Mouse (Mus musculus) brown adipose tissue, adult 24 weeks (tissue): ENCODE measurements around the gene Slc17a4. TPM values are rescaled to one million over a fixed set of nuclear protein-coding genes. Genes with fewer than 3 reads are reported as not detected.

ENCODE experiments used
- H3K27ac ChIP-seq: fragments of 200-500 bp; replicated peaks from 2 replicates; pipeline ENCODE4 v1.5.1; 2012; ENCODE audit warnings: low read depth, mild to moderate bottlenecking, low read length
- H3K4me1 ChIP-seq: fragments of 200-500 bp; 2 replicates; pipeline ENCODE4 v1.6.1; 2012; ENCODE audit warnings: low read length, mixed read lengths; ENCODE audit not compliant: control insufficient read depth, insufficient read depth, insufficient read length
- H3K4me3 ChIP-seq: fragments of 200-500 bp; 2 replicates; pipeline ENCODE4 v1.5.1; 2012; ENCODE audit warnings: low read depth, mild to moderate bottlenecking, low read length, moderate library complexity; ENCODE audit not compliant: insufficient read depth
- polyA plus RNA-seq: library from polyadenylated mRNA; stranded (reverse); fragments of >200 nt; gene quantifications from 2 replicates; pipeline ENCODE4 v1.2.4, GENCODE M21; 2012; ENCODE audit not compliant: missing spikeins, insufficient read depth, insufficient read length

The Slc17a4 gene
- polyA plus RNA-seq = not detected in 2 replicates

DNA sequence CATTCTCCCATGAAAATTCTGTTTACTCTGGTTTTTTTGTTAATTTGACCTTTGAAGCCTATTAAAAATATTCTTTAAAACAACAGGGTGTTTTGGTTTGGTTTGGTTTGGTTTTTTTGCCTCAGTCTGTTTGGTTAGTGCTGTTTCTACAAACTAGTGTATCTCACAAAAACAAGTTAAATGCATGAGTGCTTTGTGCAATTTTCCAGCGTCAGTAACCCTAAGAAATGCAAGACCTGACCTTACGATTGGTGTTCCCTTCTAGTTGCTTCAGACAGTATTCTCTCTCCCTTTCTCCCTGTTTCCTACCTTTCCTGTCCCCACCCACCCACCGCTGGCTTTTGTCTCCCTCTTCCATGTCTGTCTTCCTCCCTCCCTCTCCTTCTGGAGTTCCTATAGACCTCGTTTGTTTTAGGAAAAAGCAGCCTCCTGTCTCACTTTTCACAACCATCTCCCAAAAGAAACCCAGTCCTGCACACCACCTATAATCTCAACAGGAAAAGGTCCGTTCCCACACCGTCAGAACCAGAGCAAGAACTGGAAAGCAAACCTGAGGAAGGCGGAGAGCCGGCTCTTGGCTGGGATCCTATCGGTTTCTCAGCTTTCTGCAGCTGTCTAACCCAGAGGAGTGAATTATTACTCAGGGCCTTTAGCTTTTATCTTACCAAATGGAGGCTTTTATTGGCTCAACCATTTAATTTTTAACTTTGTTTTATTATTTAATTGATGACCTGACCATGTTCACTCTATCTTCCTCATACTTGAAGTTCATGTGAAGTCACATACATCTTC is at the start of gene Slc17a4:
Gene Slc17a4, minus strand, starts transcription at position 634 of the 792 bp plus-strand sequence.
- no peak within 1 kb of the TSS for H3K27ac ChIP-seq

GRCm38 (mm10) chr13:23959776-23960175 is 45.0 kb upstream of the Slc17a4 start:
- Histone ChIP-seq H3K27ac (no peak overlapping the region), H3K4me1 (no peaks in the 10 kb centered on the region), H3K4me3 (no peak overlapping the region)

More for the DNA sequence above, at the start of gene Slc17a4:
- Histone ChIP-seq H3K4me3 (no peak within 1 kb of the TSS), H3K4me1 (0 out of 2 replicates have a peak, but pooled peaks cover 2% of the 10 kb centered on the region)

- Histone ChIP-seq H3K4me1 (no peaks in the 10 kb centered on the region), H3K4me3 (no peak overlapping the region), H3K27ac (no peak overlapping the region)
These were observed 36.1 kb upstream of the Slc17a4 start for GRCm38 (mm10) chr13:23950928-23951327.

DNA sequence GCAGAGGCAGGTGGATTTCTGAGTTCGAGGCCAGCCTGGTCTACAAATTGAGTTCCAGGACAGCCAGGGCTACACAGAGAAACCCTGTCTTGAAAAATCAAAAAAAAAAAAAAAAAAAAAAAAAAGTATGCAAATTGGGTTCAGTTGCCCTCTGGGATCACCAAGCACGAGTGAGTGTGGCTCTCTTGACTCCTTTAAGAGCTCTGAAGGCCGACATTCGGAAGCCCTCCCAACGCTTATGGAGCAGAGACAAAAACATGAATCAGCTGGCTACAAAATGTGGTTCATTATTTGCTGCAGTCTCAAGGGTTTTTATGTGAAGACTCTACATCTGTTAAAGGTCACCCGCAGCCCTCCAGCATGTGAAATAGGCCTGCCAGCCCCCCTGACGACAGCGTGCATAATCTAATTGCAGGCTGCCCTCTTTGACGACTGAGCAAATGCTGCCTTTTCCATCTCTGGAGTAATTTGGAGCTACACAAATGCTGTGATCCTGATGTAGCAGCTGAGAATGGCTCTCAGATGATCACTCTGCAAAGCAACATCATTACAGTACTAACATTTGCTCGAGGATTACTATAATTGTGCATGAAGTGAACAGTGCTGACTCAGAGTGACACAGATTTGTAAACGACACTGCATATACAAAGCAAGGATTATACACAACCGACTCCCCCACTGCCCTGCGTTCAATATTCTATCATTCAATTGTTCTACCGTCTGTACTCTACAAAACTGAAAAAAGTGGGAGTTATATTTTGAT is 34.9 kb upstream of the Slc17a4 start:
- Histone ChIP-seq H3K27ac (no peak overlapping the region), H3K4me1 (no peaks in the 10 kb centered on the region), H3K4me3 (no peak overlapping the region)

- Histone ChIP-seq H3K27ac (no peak overlapping the region), H3K4me1 (no peaks in the 10 kb centered on the region), H3K4me3 (no peak overlapping the region)
These were observed 31.4 kb upstream of the Slc17a4 start for GRCm38 (mm10) chr13:23946254-23946653.

GRCm38 (mm10) chr13:23942861-23943260 is 28.1 kb upstream of the Slc17a4 start:
- Histone ChIP-seq H3K4me1 (no peaks in the 10 kb centered on the region), H3K4me3 (no peak overlapping the region), H3K27ac (no peak overlapping the region)

DNA sequence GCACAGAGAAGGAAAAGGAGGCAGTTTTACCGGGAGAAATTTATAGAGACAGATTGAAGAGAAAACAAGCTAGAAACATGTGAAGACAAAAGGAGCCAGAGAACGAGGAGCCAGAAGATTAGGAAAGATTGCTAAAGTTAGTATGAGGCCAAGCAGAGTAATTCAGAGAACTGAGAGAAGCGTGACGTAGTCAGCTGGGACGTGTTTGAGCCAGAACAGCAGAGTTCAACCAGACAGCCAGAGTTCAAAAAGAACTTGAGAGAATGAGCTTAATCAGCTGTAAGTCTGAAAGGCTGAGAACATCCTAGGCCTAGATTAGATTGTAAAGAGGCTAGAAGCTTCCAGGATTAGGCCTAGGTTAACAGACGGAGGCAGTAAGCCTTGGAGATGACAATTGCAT is 25.5 kb upstream of the Slc17a4 start:
- Histone ChIP-seq H3K4me3 (no peak overlapping the region), H3K4me1 (no peaks in the 10 kb centered on the region), H3K27ac (no peak overlapping the region)

DNA sequence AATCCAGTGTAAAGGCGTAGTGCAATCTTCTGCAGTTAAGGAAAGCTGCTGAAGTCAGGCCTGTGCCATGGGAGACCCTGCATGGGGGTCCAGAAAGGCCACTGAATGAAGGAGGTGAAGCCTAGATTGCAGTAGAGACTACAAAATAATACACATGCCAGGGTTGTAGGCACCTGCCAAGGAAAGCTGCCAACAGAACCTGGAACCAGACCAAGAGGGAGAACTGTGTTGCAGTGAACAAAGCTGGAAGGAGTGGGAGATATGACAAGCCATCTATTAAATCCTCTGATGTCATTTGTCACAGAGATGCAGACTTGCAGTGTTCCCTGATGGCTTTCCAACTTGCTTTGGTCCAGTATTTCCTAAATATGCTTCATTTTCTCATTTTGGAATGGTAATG is 23.9 kb upstream of the Slc17a4 start:
- no peaks in the 10 kb centered on the region for H3K4me1 ChIP-seq
- no peak overlapping the region for H3K27ac ChIP-seq
- H3K4me3 ChIP-seq = no peak overlapping the region

- Histone ChIP-seq H3K4me1 (no peaks in the 10 kb centered on the region), H3K27ac (no peak within 1 kb of the TSS), H3K4me3 (no peak within 1 kb of the TSS)
These were observed 19.4 kb upstream of the Slc17a4 start, which contains the start of gene Hist1h2aa for GRCm38 (mm10) chr13:23934211-23934520. Hist1h2aa (plus strand) TSS chr13:23934462.

- Histone ChIP-seq H3K4me1 (no peaks in the 10 kb centered on the region), H3K27ac (no peak within 1 kb of the TSS), H3K4me3 (no peak within 1 kb of the TSS)
These were observed 18.8 kb upstream of the Slc17a4 start, which contains the start of gene Hist1h2ba for GRCm38 (mm10) chr13:23933421-23934210. Hist1h2ba (minus strand) TSS chr13:23934156.

DNA sequence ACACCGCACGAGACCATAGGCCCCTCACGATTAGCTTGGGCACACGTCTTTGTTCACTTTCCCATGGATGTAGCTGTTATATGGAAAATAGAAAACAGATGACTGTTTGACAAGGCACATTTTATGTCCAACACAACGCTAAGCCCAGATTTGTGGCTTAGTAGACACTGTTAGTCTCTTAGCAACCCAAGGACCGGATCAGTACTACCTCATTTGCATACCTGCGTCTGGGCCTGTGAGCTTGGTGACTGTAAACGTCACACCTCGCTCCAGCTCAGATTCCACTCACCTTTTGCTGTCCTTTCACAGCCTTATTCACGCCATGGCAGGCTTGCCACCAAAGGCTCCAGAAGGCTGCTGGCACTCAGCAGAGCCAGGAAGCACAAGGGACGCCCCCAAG is 16.1 kb upstream of the Slc17a4 start:
- Histone ChIP-seq H3K27ac (no peak overlapping the region), H3K4me1 (no peaks in the 10 kb centered on the region), H3K4me3 (no peak overlapping the region)

DNA sequence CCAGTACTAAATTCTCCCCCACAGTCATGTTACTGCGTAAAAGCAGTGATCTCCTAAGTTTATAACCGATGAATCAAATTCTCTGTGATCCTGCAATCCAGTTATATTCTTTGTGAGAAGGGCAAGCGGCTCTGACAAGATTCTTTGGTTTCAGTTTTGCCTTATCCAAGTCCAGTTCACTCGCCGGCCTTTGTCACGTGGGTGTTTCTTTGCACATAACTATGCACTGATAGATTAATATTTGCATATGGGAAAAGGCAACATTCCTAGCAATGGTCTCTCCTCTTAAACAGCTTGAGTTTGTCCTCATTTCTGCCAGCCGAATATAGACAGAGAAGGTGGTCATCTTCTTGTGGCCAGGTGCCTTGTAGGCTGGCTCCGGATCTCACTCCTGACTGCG is 15.7 kb upstream of the Slc17a4 start:
- H3K4me3 ChIP-seq = no peak overlapping the region
- H3K4me1 ChIP-seq = no peaks in the 10 kb centered on the region
- no peak overlapping the region for H3K27ac ChIP-seq

DNA sequence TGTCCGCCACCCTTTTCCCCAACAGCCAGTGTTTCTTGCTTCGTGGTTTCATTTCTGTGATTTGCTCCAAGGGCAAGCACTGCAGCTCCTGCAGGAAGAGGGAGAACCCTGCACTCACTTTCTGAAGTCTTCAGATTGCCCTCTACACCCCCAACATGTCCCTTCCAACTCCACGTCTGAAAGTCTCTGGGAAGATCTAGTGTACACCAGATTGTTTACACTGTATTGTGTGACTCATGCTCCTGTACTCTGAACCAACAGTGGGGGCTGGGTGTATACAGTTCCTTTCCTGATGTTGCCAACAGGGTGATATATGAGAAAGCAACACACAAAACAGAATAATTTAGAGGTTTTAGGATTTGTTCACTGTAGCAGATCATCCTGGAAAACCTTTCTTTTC is 13.8 kb upstream of the Slc17a4 start:
- no peak overlapping the region for H3K27ac ChIP-seq

GRCm38 (mm10) chr13:23925792-23926191 is 11.0 kb upstream of the Slc17a4 start:
- H3K4me1 ChIP-seq = no peaks in the 10 kb centered on the region
- H3K27ac ChIP-seq = no peak overlapping the region
- no peak overlapping the region for H3K4me3 ChIP-seq

More for the DNA sequence above, 13.8 kb upstream of the Slc17a4 start:
- Histone ChIP-seq H3K4me1 (no peaks in the 10 kb centered on the region), H3K4me3 (no peak overlapping the region)

- Histone ChIP-seq H3K4me3 (no peak overlapping the region), H3K4me1 (0 out of 2 replicates have a peak, but pooled peaks cover 2% of the 10 kb centered on the region), H3K27ac (no peak overlapping the region)
These were observed 2.9 kb upstream of the Slc17a4 start for GRCm38 (mm10) chr13:23917674-23918073.
